Mouse (Mus musculus) left cerebral cortex, adult 8-10 months (tissue): ENCODE data around the gene Gm8229. TPM values are rescaled to one million over a fixed set of nuclear protein-coding genes. Genes with fewer than 3 reads are reported as not detected.
"Not testable (repeated sequence)": the region's sequence is repeated elsewhere in the genome, so short reads cannot be mapped to it uniquely, and the experiment has no call there.

ENCODE experiments used
- DNase-seq, 2 experiments: peaks; one replicate each; pipeline ENCODE4 v3.0.0; 2022; ENCODE audit warnings: low spot score in 2 of 2
- total RNA-seq, 4 experiments: library from RNA; stranded (reverse); gene quantifications; 2 replicates each; pipeline ENCODE4 v1.2.4; 2022

The Gm8229 gene
- not detected for total RNA-seq

- DNase-seq, result not testable (repeated sequence)
These were observed at the start of gene Gm8229 for GRCm38 (mm10) chr14:44365057-44365456. Gm8229 (plus strand) TSS chr14:44365357.

- not testable (repeated sequence) for DNase-seq
These were observed 26.7 kb upstream of the Gm8229 start, which contains the start of gene Gm5930 for GRCm38 (mm10) chr14:44338484-44338883. Gm5930 (minus strand) TSS chr14:44338584.

GRCm38 (mm10) chr14:44361416-44361815 lies 3.7 kb upstream of the Gm8229 start:
- DNase-seq, result not testable (repeated sequence)

- DNase-seq, result not testable (repeated sequence)
These were observed 2.9 kb upstream of the Gm8229 start for GRCm38 (mm10) chr14:44362301-44362700.

GRCm38 (mm10) chr14:44384233-44384632 lies 19.1 kb downstream of the Gm8229 start:
- DNase-seq, result not testable (repeated sequence)

- not testable (repeated sequence) for DNase-seq
These were observed 45.4 kb downstream of the Gm8229 start, which contains the start of gene Gm3371 for GRCm38 (mm10) chr14:44410588-44410987. Gm3371 (minus strand) TSS chr14:44410688.

Other genes starting within 250 kb of the Gm8229 start
- not detected for gene Gm3327, start 241.5 kb upstream of the Gm8229 start, total RNA-seq
- not detected for gene Gm8212, start 167.7 kb upstream of the Gm8229 start, total RNA-seq
- under 1 TPM in 3 of 4 experiments, not detected in 1; 0.39 to 0.87 (median 0.70) TPM for gene 4930503E14Rik, start 152.1 kb upstream of the Gm8229 start, total RNA-seq
- not detected for gene Gm8220, start 79.8 kb upstream of the Gm8229 start, total RNA-seq
- gene Gm5930, start 26.8 kb upstream of the Gm8229 start, total RNA-seq, result not detected
- gene Gm3371, start 45.3 kb downstream of the Gm8229 start, total RNA-seq, result not detected
- gene Gm8232, start 68.3 kb downstream of the Gm8229 start, total RNA-seq, result not detected
- not detected for gene BC061237, start 127.1 kb downstream of the Gm8229 start, total RNA-seq
- not detected for gene Gm17093, start 152.9 kb downstream of the Gm8229 start, total RNA-seq
- gene Gm8247, start 217.8 kb downstream of the Gm8229 start, total RNA-seq, result not detected